Mouse (Mus musculus) myocyte (in vitro differentiated cells): ENCODE results near the gene Sh3tc1.

Source experiments
- E2F4 ChIP-seq: IDR thresholded peaks from one replicate; pipeline ENCODE4 v1.6.1; 2011; ENCODE audit warnings: mild to moderate bottlenecking, control low read depth, moderate library complexity; ENCODE audit not compliant: insufficient read depth
- MAX ChIP-seq: IDR thresholded peaks from one replicate; pipeline ENCODE4 v1.6.1; 2011; ENCODE audit warnings: low read depth, mild to moderate bottlenecking, control low read depth
- POLR2A ChIP-seq: IDR thresholded peaks from one replicate; pipeline ENCODE4 v1.6.1; 2011; ENCODE audit warnings: low read depth, mild to moderate bottlenecking, control low read depth, moderate library complexity; ENCODE audit not compliant: insufficient read length
- POLR2AphosphoS2 ChIP-seq: IDR thresholded peaks from one replicate; pipeline ENCODE4 v1.6.1; 2011; ENCODE audit warnings: low read depth, control low read depth; ENCODE audit not compliant: insufficient read length
- TCF12 ChIP-seq: IDR thresholded peaks from one replicate; pipeline ENCODE4 v1.6.1; 2011; ENCODE audit warnings: mild to moderate bottlenecking, control low read depth; ENCODE audit not compliant: poor library complexity, insufficient read depth, severe bottlenecking

GRCm38 (mm10) chr5:35743990-35744722, 4.4 kb upstream of the Sh3tc1 start:
- TF ChIP-seq POLR2AphosphoS2 (no peak), POLR2A (no peak), TCF12 (no peak), MAX (no peak), E2F4 (no peak)
